Mouse (Mus musculus) lung, postnatal 0 days (tissue): Measurements from ENCODE around the gene Dlgap4. TPM values are rescaled to one million over a fixed set of nuclear protein-coding genes. Genes with fewer than 3 reads are reported as not detected.

Experiments
- ATAC-seq: fragments of 200-750 bp; cut with Nextera tagmentation; 2 replicates; pipeline ENCODE4 v1.8.0; 2017; ENCODE audit warnings: moderate library complexity
- DNase-seq: peaks from one replicate; pipeline ENCODE4 v3.0.0-alpha.2; 2016; ENCODE audit warnings: low spot score
- H3K27ac ChIP-seq: fragments of 300-500 bp; sonication (generic); 2 replicates; pipeline ENCODE4 v1.5.1; 2014; ENCODE audit warnings: antibody characterized with exemption, mild to moderate bottlenecking, low read length, mixed read lengths
- H3K27me3 ChIP-seq: fragments of 300-500 bp; sonication (generic); replicated peaks from 2 replicates; pipeline ENCODE4 v1.6.1; 2014; ENCODE audit warnings: low read length, mixed read lengths; ENCODE audit not compliant: insufficient read depth
- H3K36me3 ChIP-seq: fragments of 300-500 bp; sonication (generic); 2 replicates; pipeline ENCODE4 v1.6.1; 2014; ENCODE audit warnings: low read length, mixed read lengths; ENCODE audit not compliant: insufficient read depth
- H3K4me1 ChIP-seq: fragments of 300-500 bp; sonication (generic); 2 replicates; pipeline ENCODE4 v1.6.1; 2014; ENCODE audit warnings: antibody characterized with exemption, low read depth, low read length, mixed read lengths; ENCODE audit not compliant: insufficient read depth
- H3K4me2 ChIP-seq: fragments of 300-500 bp; sonication (generic); replicated peaks from 2 replicates; pipeline ENCODE4 v1.6.1; 2014; ENCODE audit warnings: low read depth, mild to moderate bottlenecking, low read length, moderate library complexity, mixed read lengths
- H3K4me3 ChIP-seq: fragments of 300-500 bp; sonication (generic); 2 replicates; pipeline ENCODE4 v1.5.1; 2014; ENCODE audit warnings: low read depth, low read length
- H3K9ac ChIP-seq: fragments of 300-500 bp; sonication (generic); replicated peaks from 2 replicates; pipeline ENCODE4 v1.6.1; 2014; ENCODE audit warnings: low read depth, mild to moderate bottlenecking
- H3K9me3 ChIP-seq: fragments of 300-500 bp; sonication (generic); 2 replicates; pipeline ENCODE4 v1.6.1; 2016; ENCODE audit warnings: low read length, mixed read lengths
- CTCF ChIP-seq: IDR thresholded peaks from 2 replicates; pipeline ENCODE4 v1.5.1; 2016; ENCODE audit warnings: antibody characterized with exemption, mild to moderate bottlenecking
- EP300 ChIP-seq: IDR thresholded peaks from 2 replicates; pipeline ENCODE4 v1.6.1; 2016; ENCODE audit warnings: antibody characterized with exemption, mild to moderate bottlenecking, control low read depth
- WGBS: fragments of 180-500 bp; shearing (Covaris S2); extraction: QIAGEN DNeasy Blood & Tissue Kit; methylation state at CpG from one replicate; pipeline ENCODE4 v1.1.7; 2014; 5-methylcytosine and 5-hydroxymethylcytosine counted together
- polyA plus RNA-seq: library from polyadenylated mRNA; unstranded; fragments of >200 nt; fragmentation: Nextera tagmentation; extraction: Ambion mirVana; gene quantifications from 2 replicates; pipeline ENCODE4 v1.2.1, GENCODE M21; 2015

Gene Dlgap4
- polyA plus RNA-seq, 1 experiment from 2014 or later = 74.0 TPM

DNA sequence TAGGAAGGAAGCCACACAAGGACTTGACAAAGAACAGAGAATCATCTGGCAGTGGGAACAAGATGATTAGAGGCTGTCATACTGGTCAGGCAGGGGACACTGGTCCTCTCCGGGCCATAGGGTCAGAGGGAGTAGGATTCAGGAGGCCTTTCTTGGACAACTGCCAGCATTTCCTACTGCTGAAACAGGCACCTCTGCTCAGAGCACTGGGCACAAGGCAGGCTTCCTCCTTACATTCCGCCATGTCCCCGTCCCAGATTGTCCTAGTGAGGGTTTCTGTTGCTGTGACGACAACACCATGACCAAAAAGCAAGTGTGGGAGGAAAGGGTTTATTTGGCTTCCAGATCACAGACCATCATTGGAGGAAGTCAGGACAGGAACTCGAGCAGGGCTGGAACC is 105.3 kb downstream of the Dlgap4 start:
- Histone ChIP-seq H3K4me3 (no peak overlapping the region), H3K4me1 (peaks cover 32% of the 10 kb centered on the region), H3K9me3 (no peaks in the 10 kb centered on the region), H3K27ac (peak overlapping the region; percentile 78; the same call in 1 of the 2 replicates), H3K4me2 (no peak overlapping the region), H3K27me3 (no peaks in the 10 kb centered on the region), H3K9ac (no peak overlapping the region), H3K36me3 (no peaks in the 10 kb centered on the region)
- ATAC-seq (no peak), DNase-seq (peak; percentile 53)
- TF ChIP-seq CTCF = no peak
- no peak for TF ChIP-seq EP300
- 23% methylated on average over 5 of the region's 5 CpGs for WGBS

DNA sequence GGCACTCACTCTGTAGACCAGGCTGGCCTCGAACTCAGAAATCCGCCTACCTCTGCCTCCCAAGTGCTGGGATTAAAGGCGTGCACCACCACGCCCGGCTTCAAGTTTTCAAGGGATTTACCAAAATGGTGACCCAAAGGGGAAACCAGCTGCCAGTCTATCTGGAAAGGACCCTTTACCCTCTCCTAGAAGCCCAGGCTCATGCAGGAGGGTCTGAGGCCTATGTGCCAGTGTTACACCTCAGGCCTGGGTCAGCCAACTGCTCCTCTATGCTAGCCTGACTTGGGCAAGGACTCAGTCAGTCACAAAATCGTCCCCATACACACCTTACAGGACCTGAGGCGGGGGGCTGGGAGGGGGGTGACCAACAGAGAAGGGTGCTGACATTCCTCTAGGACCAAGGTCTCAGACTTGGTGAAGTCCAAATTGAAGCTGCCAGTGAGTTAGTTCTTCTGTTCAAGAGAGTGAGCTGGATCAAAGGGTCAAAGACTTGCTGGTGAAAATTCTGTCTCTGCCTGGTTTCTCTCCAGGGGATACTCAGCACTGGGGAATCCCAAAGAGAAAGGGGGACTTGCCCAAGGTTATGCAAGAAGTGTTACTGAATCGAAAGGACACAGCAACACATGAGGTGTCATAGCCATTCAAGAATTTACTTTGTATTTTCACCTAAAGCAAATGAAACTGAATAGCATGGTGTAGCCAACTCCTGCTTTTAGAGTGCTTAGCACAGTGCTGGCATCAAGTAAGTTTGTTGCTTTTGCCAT is 106.2 kb downstream of the Dlgap4 start:
- Histone ChIP-seq H3K4me2 (peak overlapping the region; percentile 69), H3K4me3 (peak overlapping the region; percentile 96; the same call in 1 of the 2 replicates), H3K4me1 (peaks cover 32% of the 10 kb centered on the region), H3K36me3 (no peaks in the 10 kb centered on the region), H3K27ac (peak overlapping the region; percentile 72), H3K27me3 (no peaks in the 10 kb centered on the region), H3K9me3 (no peaks in the 10 kb centered on the region), H3K9ac (no peak overlapping the region)
- WGBS = 86% methylated on average over 7 of the region's 8 CpGs
- 0 out of 2 replicates have a peak, but pooled peaks have one; percentile 9 for TF ChIP-seq EP300
- no peak for TF ChIP-seq CTCF
- DNase-seq (peak; percentile 56), ATAC-seq (no peak)

- Histone ChIP-seq H3K9me3 (no peaks in the 10 kb centered on the region), H3K4me1 (peaks cover 32% of the 10 kb centered on the region), H3K27me3 (no peaks in the 10 kb centered on the region), H3K4me3 (peak overlapping the region; percentile 96), H3K4me2 (peak overlapping the region; percentile 69), H3K9ac (peak overlapping the region; percentile 62), H3K27ac (peak overlapping the region; percentile 72), H3K36me3 (no peaks in the 10 kb centered on the region)
- TF ChIP-seq CTCF (no peak), EP300 (no peak)
- no peak for ATAC-seq
- under 1% methylated on average over 10 of the region's 10 CpGs for WGBS
- DNase-seq = no peak
Observed at GRCm38 (mm10) chr2:156720313-156720674, 106.8 kb downstream of the Dlgap4 start.

DNA sequence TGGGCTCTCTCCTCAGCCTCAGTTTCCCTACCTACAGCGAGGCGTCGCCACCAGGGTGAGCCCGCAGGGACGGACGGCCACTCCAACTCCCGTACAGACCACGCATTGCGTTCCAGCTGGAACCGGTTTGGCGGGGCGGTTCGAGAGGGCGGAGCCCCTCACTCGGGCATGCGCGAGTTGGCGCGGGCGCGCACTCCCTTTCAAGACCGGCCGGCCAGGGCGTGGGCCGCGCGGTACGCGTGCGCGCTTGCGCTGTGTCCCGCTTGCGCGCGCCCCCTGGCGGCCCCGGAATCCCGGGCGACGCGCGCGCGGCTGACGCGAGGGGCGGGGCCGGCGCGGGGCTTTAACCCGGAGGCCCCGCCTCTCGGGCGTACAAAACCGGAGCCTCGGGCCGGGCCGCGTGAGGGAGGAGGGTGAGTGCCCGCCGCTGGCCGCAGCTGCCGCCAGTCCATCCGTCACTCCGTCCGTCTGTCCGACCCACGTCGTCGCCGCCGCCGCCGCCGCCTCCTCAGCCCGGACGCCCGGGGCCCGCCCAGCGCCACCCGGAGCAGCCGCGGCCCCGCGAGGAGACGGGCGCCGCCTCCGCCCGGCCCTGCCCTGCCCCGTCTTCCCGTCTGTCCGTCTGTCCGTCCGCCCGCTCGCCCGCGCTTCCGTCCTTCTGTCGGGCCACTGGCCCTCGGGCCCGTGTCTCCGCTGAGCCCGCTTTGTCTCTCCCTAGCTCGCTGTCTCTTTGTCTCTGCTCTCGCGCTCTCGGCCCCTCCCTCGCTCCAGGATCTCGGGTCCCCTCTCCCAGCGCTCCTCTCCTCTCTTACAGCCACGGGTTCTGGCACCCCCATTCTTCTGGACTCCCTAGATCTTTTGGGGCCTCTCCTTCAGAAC is 107.4 kb downstream of the Dlgap4 start:
- Histone ChIP-seq H3K4me2 (peak overlapping the region; percentile 69), H3K27me3 (no peaks in the 10 kb centered on the region), H3K36me3 (no peaks in the 10 kb centered on the region), H3K9ac (peak overlapping the region; percentile 94), H3K27ac (peak overlapping the region; percentile 91), H3K9me3 (no peaks in the 10 kb centered on the region), H3K4me1 (peaks cover 39% of the 10 kb centered on the region), H3K4me3 (peak overlapping the region; percentile 96)
- WGBS = 5% methylated on average over 55 of the region's 114 CpGs
- ATAC-seq (peak; percentile 88), DNase-seq (peak; percentile 97)
- TF ChIP-seq EP300 (no peak), CTCF (no peak; the same call in none of the 2 replicates)

GRCm38 (mm10) chr2:156721554-156722070 is 108.1 kb downstream of the Dlgap4 start:
- peaks cover 46% of the 10 kb centered on the region for H3K4me1 ChIP-seq
- no peak for ATAC-seq
- under 1% methylated on average over 17 of the region's 17 CpGs for WGBS
- peak overlapping the region; percentile 96 for H3K4me3 ChIP-seq
- H3K4me2 ChIP-seq = peak overlapping the region; percentile 69
- no peak for DNase-seq
- no peaks in the 10 kb centered on the region for H3K9me3 ChIP-seq
- peak overlapping the region; percentile 94 for H3K9ac ChIP-seq
- no peaks in the 10 kb centered on the region for H3K36me3 ChIP-seq
- TF ChIP-seq CTCF (no peak), EP300 (no peak)
- no peaks in the 10 kb centered on the region for H3K27me3 ChIP-seq
- H3K27ac ChIP-seq = peak overlapping the region; percentile 91

GRCm38 (mm10) chr2:156722071-156722575 is 108.6 kb downstream of the Dlgap4 start:
- H3K9me3 ChIP-seq = no peaks in the 10 kb centered on the region
- H3K9ac ChIP-seq = peak overlapping the region; percentile 94
- peak overlapping the region; percentile 96 for H3K4me3 ChIP-seq
- H3K4me2 ChIP-seq = peak overlapping the region; percentile 69
- DNase-seq (peak; percentile 90), ATAC-seq (peak; percentile 42)
- under 1% methylated on average over 15 of the region's 15 CpGs for WGBS
- H3K27ac ChIP-seq = peak overlapping the region; percentile 91
- TF ChIP-seq CTCF (peak; percentile 38), EP300 (peak; percentile 39)
- H3K27me3 ChIP-seq = no peaks in the 10 kb centered on the region
- peaks cover 51% of the 10 kb centered on the region for H3K4me1 ChIP-seq
- no peaks in the 10 kb centered on the region for H3K36me3 ChIP-seq
